Mouse (Mus musculus): ENCODE results near the gene Acap3. TPM values are rescaled to one million over a fixed set of nuclear protein-coding genes. Genes with fewer than 3 reads are reported as not detected.

The Acap3 gene
- polyA plus RNA-seq, 1 experiment from 2014 or later, result 17.5 TPM

GRCm38 (mm10) chr4:155943534-155944249 lies 52.1 kb downstream of the Acap3 start, which contains the start of gene Ube2j2:
Ube2j2 (plus strand) TSS chr4:155943831.
- Histone ChIP-seq H3K9me3 (ENCODE audit: control insufficient read depth, low read length) (no peaks in the 10 kb centered on the region), H3K4me2 (ENCODE audit: low read depth, low read length) (peak within 1 kb of the TSS; percentile 94), H3K4me3 (ENCODE audit: low read length) (peak within 1 kb of the TSS; percentile 93), H3K36me3 (ENCODE audit: control insufficient read depth, insufficient read depth, low read length) (no peaks in the 10 kb centered on the region), H3K27me3 (ENCODE audit: control insufficient read depth, insufficient read depth, low read depth, low read length) (no peaks in the 10 kb centered on the region), H3K27ac (ENCODE audit: low read length) (peak within 1 kb of the TSS; percentile 90), H3K4me1 (replicated peaks; ENCODE audit: control insufficient read depth, insufficient read depth, low read length) (peaks cover 13% of the 10 kb centered on the region), H3K9ac (ENCODE audit: low read length) (peak within 1 kb of the TSS; percentile 88)
- under 1% methylated on average over 76 of the region's 85 CpGs for WGBS
- peak; percentile 98 for ATAC-seq (ENCODE audit: low read depth)

DNA sequence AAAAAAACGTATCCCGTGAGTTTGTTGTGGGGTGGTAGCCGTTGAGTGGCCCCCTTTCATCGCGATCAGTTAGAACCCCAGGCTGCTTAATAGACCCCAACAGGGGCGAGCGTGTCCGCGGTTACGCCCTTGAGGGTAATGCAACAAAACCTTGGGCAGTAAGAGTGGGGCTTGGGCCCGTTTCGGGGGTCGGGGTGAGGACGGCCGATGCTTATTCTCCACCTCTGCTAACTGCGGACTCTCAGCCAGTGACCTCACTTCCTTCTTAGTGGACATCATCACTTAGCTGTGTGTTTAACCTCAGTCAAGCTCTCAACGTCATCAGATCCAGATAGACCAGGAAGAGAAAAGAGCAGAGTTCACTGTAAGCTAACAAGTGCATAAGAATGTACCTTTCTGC lies 52.6 kb downstream of the Acap3 start:
- Histone ChIP-seq H3K4me2 (ENCODE audit: low read depth, low read length) (peak overlapping the region; percentile 77), H3K4me3 (ENCODE audit: low read length) (peak overlapping the region; percentile 93), H3K27ac (ENCODE audit: low read length) (no peak overlapping the region; the same call in 1 of the 2 replicates), H3K27me3 (ENCODE audit: control insufficient read depth, insufficient read depth, low read depth, low read length) (no peaks in the 10 kb centered on the region), H3K9ac (ENCODE audit: low read length) (peak overlapping the region; percentile 88), H3K9me3 (ENCODE audit: control insufficient read depth, low read length) (no peaks in the 10 kb centered on the region), H3K36me3 (ENCODE audit: control insufficient read depth, insufficient read depth, low read length) (peaks cover 4% of the 10 kb centered on the region), H3K4me1 (replicated peaks; ENCODE audit: control insufficient read depth, insufficient read depth, low read length) (peaks cover 13% of the 10 kb centered on the region)
- ATAC-seq (ENCODE audit: low read depth), result no peak; the same call in 1 of the 2 replicates
- 0% methylated on average over 17 of the region's 17 CpGs for WGBS

DNA sequence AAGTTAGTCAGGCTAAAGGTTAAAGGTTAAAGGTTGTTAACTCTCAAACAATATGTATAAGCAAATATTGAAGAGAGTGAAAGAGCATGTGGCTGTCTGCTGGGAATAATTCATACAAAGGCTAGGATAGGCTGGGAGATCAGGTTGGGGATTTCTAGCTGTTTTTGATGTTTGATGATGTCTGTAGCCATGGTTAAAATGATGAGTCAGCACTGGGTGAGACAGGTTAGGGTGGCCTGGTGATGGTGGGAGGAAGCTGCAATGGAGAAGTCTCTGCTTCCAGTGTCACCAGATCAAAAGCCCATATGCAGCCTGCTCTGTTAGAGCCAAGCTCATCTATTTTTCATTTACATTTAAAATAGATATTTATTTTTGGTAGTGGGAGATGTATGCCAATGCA lies 55.5 kb downstream of the Acap3 start:
- H3K4me3 ChIP-seq (ENCODE audit: low read length), result no peak overlapping the region
- H3K36me3 ChIP-seq (ENCODE audit: control insufficient read depth, insufficient read depth, low read length), result peaks cover 21% of the 10 kb centered on the region
- peaks cover 13% of the 10 kb centered on the region for H3K4me1 ChIP-seq (replicated peaks; ENCODE audit: control insufficient read depth, insufficient read depth, low read length)
- H3K27ac ChIP-seq (ENCODE audit: low read length), result no peak overlapping the region
- no peaks in the 10 kb centered on the region for H3K9me3 ChIP-seq (ENCODE audit: control insufficient read depth, low read length)
- H3K4me2 ChIP-seq (ENCODE audit: low read depth, low read length), result no peak overlapping the region
- no peaks in the 10 kb centered on the region for H3K27me3 ChIP-seq (ENCODE audit: control insufficient read depth, insufficient read depth, low read depth, low read length)
- no peak overlapping the region for H3K9ac ChIP-seq (ENCODE audit: low read length)
- ATAC-seq (ENCODE audit: low read depth), result no peak

DNA sequence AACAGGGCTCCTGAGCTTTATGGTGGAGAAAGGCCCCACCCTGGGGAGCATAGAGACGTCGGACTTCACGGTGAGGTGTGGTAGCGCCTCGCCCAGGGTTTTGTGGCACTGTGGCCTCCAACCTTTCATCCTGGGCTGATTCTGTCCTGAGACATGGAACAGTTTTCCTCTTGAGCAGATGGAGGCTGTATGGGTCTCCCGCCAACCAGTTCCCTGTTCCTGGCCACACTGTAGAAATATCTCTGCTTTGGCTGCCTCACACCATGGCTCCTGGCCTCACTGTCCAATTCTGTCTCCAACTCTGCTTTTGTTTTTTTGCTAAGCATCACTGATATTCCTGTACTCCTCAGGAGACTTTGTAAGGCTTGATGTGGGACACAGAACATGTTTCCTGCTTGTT lies 63.9 kb downstream of the Acap3 start:
- Histone ChIP-seq H3K4me2 (ENCODE audit: low read depth, low read length) (no peak overlapping the region), H3K4me3 (ENCODE audit: low read length) (no peak overlapping the region), H3K9ac (ENCODE audit: low read length) (no peak overlapping the region), H3K9me3 (ENCODE audit: control insufficient read depth, low read length) (no peaks in the 10 kb centered on the region), H3K4me1 (replicated peaks; ENCODE audit: control insufficient read depth, insufficient read depth, low read length) (no peaks in the 10 kb centered on the region), H3K36me3 (ENCODE audit: control insufficient read depth, insufficient read depth, low read length) (peaks cover 50% of the 10 kb centered on the region), H3K27me3 (ENCODE audit: control insufficient read depth, insufficient read depth, low read depth, low read length) (no peaks in the 10 kb centered on the region), H3K27ac (ENCODE audit: low read length) (no peak overlapping the region)
- no peak for ATAC-seq (ENCODE audit: low read depth)
- WGBS, result 94% methylated on average over 6 of the region's 6 CpGs

Small RNA genes lying within 50 kb of the gene (microRNA-seq; reads per million reads assigned to microRNA genes)
- not detected for gene Gm22991

Other genes starting within 250 kb of the Acap3 start
- gene Gm10563, start 246.4 kb upstream of the Acap3 start, polyA plus RNA-seq (2015; fragmentation: Nextera tagmentation; extraction: Ambion mirVana), result not detected in 2 replicates
- gene Mmp23, start 238.4 kb upstream of the Acap3 start, polyA plus RNA-seq (2015; fragmentation: Nextera tagmentation; extraction: Ambion mirVana), result 43.3 and 47.2 TPM in 2 replicates
- gene Mib2, start 222.6 kb upstream of the Acap3 start, polyA plus RNA-seq (2015; fragmentation: Nextera tagmentation; extraction: Ambion mirVana), result 27.8 and 31.9 TPM in 2 replicates
- gene Fndc10, start 197.5 kb upstream of the Acap3 start, polyA plus RNA-seq (2015; fragmentation: Nextera tagmentation; extraction: Ambion mirVana), result 1.3 and 1.4 TPM in 2 replicates
- gene Ssu72, start 187.0 kb upstream of the Acap3 start, polyA plus RNA-seq (2015; fragmentation: Nextera tagmentation; extraction: Ambion mirVana), result 139 and 148 TPM in 2 replicates
- gene Tmem240, start 157.0 kb upstream of the Acap3 start, polyA plus RNA-seq (2015; fragmentation: Nextera tagmentation; extraction: Ambion mirVana), result 0.15 and 0.29 TPM in 2 replicates
- gene Atad3a, start 130.7 kb upstream of the Acap3 start, polyA plus RNA-seq (2015; fragmentation: Nextera tagmentation; extraction: Ambion mirVana), result 68.4 and 73.3 TPM in 2 replicates
- gene Vwa1, start 117.1 kb upstream of the Acap3 start, polyA plus RNA-seq (2015; fragmentation: Nextera tagmentation; extraction: Ambion mirVana), result 7.5 and 8.6 TPM in 2 replicates
- gene Tmem88b, start 105.9 kb upstream of the Acap3 start, polyA plus RNA-seq (2015; fragmentation: Nextera tagmentation; extraction: Ambion mirVana), result 0.15 and 0.21 TPM in 2 replicates
- 0.69 and 1.0 TPM in 2 replicates for gene Ankrd65, start 101.4 kb upstream of the Acap3 start, polyA plus RNA-seq (2015; fragmentation: Nextera tagmentation; extraction: Ambion mirVana)
- gene Mrpl20, start 88.9 kb upstream of the Acap3 start, polyA plus RNA-seq (2015; fragmentation: Nextera tagmentation; extraction: Ambion mirVana), result 177 and 194 TPM in 2 replicates
- 179 and 185 TPM in 2 replicates for gene Ccnl2, start 79.3 kb upstream of the Acap3 start, polyA plus RNA-seq (2015; fragmentation: Nextera tagmentation; extraction: Ambion mirVana)
- gene Aurkaip1, start 60.5 kb upstream of the Acap3 start, polyA plus RNA-seq (2015; fragmentation: Nextera tagmentation; extraction: Ambion mirVana), result 141 and 146 TPM in 2 replicates
- 246 and 255 TPM in 2 replicates for gene Mxra8, start 52.1 kb upstream of the Acap3 start, polyA plus RNA-seq (2015; fragmentation: Nextera tagmentation; extraction: Ambion mirVana)
- 4.5 and 6.0 TPM in 2 replicates for gene Dvl1, start 44.4 kb upstream of the Acap3 start, polyA plus RNA-seq (2015; fragmentation: Nextera tagmentation; extraction: Ambion mirVana)
- 0.24 and 0.30 TPM in 2 replicates for gene Tas1r3, start 28.5 kb upstream of the Acap3 start, polyA plus RNA-seq (2015; fragmentation: Nextera tagmentation; extraction: Ambion mirVana)
- gene Cptp, start 22.4 kb upstream of the Acap3 start, polyA plus RNA-seq (2015; fragmentation: Nextera tagmentation; extraction: Ambion mirVana), result 15.6 and 16.4 TPM in 2 replicates
- 74.2 and 75.8 TPM in 2 replicates for gene Ints11, start 22.3 kb upstream of the Acap3 start, polyA plus RNA-seq (2015; fragmentation: Nextera tagmentation; extraction: Ambion mirVana)
- gene Pusl1, start within 50 bp of the Acap3 start, polyA plus RNA-seq (2015; fragmentation: Nextera tagmentation; extraction: Ambion mirVana), result 39.7 and 43.2 TPM in 2 replicates
- gene Ube2j2, start 52.0 kb downstream of the Acap3 start, polyA plus RNA-seq (2015; fragmentation: Nextera tagmentation; extraction: Ambion mirVana), result 77.2 and 86.4 TPM in 2 replicates
- 37.2 and 39.3 TPM in 2 replicates for gene C1qtnf12, start 70.5 kb downstream of the Acap3 start, polyA plus RNA-seq (2015; fragmentation: Nextera tagmentation; extraction: Ambion mirVana)
- gene B3galt6, start 100.8 kb downstream of the Acap3 start, polyA plus RNA-seq (2015; fragmentation: Nextera tagmentation; extraction: Ambion mirVana), result 12.2 and 12.8 TPM in 2 replicates
- 156 and 162 TPM in 2 replicates for gene Sdf4, start 101.0 kb downstream of the Acap3 start, polyA plus RNA-seq (2015; fragmentation: Nextera tagmentation; extraction: Ambion mirVana)
- 1.1 and 2.4 TPM in 2 replicates for gene Tnfrsf4, start 122.0 kb downstream of the Acap3 start, polyA plus RNA-seq (2015; fragmentation: Nextera tagmentation; extraction: Ambion mirVana)
- gene Tnfrsf18, start 134.3 kb downstream of the Acap3 start, polyA plus RNA-seq (2015; fragmentation: Nextera tagmentation; extraction: Ambion mirVana), result 1.5 and 2.3 TPM in 2 replicates
- 2.8 and 4.0 TPM in 2 replicates for gene Ttll10, start 167.6 kb downstream of the Acap3 start, polyA plus RNA-seq (2015; fragmentation: Nextera tagmentation; extraction: Ambion mirVana)
- 37.9 and 42.0 TPM in 2 replicates for gene 9430015G10Rik, start 218.2 kb downstream of the Acap3 start, polyA plus RNA-seq (2015; fragmentation: Nextera tagmentation; extraction: Ambion mirVana)
- 0.24 and 0.33 TPM in 2 replicates for gene Rnf223, start 238.7 kb downstream of the Acap3 start, polyA plus RNA-seq (2015; fragmentation: Nextera tagmentation; extraction: Ambion mirVana)

All from lung, embryonic 16.5 days (tissue).